Mouse (Mus musculus) urinary bladder, postnatal 36 days (tissue): ENCODE results near the gene Ism2.

Experiments used
- DNase-seq, 2 experiments: peaks; one replicate each; pipeline ENCODE4 v3.0.0; 2022; ENCODE audit warnings: low spot score in 2 of 2, mixed read lengths in 1 of 2

The Ism2 gene

GRCm38 (mm10) chr12:87230379-87230895 is 69.1 kb downstream of the Ism2 start:
- no peak for DNase-seq

- DNase-seq = no peak
Observed at GRCm38 (mm10) chr12:87229633-87230032, 69.9 kb downstream of the Ism2 start.
